Mouse (Mus musculus): ENCODE measurements around the gene U90926. TPM values are rescaled to one million over a fixed set of nuclear protein-coding genes. Genes with fewer than 3 reads are reported as not detected.

Gene U90926
- total RNA-seq (2014; fragmentation: Nextera tagmentation) (not detected in 2 replicates), total RNA-seq (2017) (not detected in 2 replicates)

DNA sequence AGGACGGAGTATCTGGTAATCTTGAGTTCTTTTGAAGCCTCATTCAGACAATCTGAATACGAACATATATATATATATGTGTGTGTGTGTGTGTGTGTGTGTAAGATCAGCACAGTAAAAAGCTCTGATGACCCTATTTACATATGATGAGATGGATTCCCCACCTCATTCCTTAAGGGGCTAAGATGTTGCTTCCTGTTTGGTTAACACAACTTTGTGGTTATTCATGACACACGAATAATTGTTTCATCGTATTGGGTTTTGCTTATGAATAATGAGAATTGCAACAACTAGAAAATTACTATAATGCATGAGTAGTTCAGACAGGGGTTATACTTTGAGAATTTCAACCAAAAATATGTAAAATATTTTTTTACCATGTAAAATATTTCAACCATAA lies at the start of gene U90926:
Gene U90926, minus strand, starts transcription at position 101 of the 400 bp plus-strand sequence.
- ATAC-seq (replicated peaks; ENCODE audit: poor library complexity, severe bottlenecking) = no peak

DNA sequence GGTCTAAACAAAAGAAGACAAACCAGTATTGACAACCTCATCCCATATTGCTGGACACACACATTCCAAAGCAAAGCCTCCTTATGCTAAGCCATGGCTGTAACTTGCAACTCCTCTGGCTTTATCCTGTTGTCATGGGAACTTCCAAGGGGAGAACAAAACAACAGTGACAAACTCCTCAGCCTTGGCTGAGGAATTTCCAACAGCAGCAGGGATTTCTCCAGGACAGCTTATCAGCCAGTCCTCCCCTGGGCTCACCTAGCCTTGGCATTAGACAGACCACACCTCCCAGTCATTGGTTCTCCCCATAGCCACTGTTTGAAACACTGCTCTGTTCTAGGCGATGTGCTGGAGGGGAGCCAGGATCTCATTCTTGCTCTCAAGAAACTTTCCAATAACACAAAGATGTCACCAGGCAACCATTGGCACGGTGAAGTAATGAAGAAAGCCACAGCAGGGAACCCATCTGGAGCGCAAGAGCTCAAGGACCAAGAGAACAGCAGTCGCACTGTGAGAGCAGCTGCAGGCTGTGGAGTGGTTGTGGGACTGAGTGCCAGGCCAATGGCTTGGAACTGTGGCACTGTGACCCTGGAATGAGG lies 48.7 kb upstream of the U90926 start:
- no peak for ATAC-seq (replicated peaks; ENCODE audit: poor library complexity, severe bottlenecking)

DNA sequence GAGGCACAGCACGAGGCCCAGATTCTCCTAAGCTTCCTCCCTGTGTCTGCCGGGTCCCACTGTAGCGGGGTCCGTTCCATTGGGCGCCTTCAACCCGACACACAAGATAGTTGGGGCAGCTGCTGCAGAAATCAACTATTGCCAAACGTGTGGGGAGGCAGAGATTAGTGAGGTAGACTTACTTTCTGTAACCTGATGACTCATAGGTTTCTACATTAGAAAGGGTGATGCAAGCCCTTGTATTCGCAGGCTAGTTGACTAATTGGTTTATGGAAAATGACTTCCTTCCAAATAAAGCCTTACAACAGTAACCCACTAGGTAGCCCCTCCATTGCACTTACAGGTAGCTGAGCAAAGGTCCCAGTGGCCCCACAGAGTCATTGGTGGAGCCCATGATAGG lies 47.4 kb upstream of the U90926 start:
- peak; percentile 80 for ATAC-seq (replicated peaks; ENCODE audit: poor library complexity, severe bottlenecking)

DNA sequence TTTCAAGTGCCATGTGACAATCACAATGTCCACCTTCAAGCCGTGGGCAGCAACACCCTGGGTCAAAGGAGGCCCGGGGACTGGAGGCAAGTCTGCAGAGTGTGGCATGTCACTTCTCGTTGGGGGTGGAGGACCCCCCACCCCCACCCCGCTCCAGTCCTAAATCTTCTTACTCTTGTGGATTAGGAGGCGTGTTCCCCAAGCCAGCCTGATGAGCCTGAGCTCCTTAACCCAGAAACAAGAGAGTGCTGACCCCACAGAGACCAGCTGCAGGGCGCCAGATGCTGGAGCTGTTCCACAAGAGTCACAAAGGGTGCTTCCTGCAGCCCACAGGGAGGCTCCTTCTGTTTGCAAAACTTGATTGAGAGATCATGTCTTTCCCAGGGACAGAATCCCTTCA lies 41.0 kb upstream of the U90926 start, which contains the start of gene Ppef2:
Gene Ppef2, minus strand, starts transcription at position 61 of the 400 bp plus-strand sequence.
- no peak for ATAC-seq (replicated peaks; ENCODE audit: poor library complexity, severe bottlenecking)

DNA sequence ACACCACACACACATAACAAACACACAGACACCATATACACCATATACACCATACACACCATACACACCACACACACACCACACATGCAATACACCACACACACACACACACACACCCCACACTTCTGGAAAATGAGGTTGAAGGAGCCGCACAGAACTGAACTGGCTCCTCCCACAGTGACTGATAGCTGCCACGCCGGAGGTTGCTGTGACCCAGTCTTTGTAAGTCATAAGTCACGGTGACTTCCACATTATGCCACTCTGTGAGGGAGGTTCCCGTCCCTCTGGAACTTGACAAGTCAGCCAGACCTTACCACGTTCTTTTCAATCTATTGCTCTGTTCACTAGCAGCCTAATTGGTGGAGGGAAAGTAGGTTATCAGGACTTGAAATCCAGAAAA lies 39.3 kb upstream of the U90926 start:
- peak; percentile 61 for ATAC-seq (replicated peaks; ENCODE audit: poor library complexity, severe bottlenecking)

DNA sequence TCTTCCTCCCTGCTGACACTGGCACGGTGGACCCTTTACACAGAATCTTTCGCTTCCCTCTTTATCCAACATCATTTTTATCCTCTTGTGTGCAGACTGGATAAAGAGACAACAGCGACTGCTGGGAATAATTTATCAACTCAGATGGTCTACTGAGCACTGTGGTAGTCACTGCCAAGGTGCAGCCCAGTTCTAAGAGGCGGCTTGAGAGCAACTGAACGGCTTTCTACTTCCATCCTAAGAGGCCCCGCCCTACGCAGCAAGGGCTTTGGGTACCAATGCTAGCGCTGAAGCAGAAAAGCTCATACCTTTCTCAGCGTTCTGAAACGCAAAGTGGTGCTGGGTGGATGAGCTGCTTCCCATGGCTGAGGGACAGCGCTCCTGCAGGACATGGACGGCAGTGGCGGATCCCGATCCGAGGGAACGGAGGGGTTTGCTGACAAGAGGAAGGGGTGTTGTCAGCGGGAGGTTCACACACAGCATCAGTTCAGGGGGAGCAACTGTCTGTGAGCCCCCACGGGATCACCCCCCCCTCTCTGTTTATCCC lies 37.7 kb upstream of the U90926 start:
- peak; percentile 33 for ATAC-seq (replicated peaks; ENCODE audit: poor library complexity, severe bottlenecking)

DNA sequence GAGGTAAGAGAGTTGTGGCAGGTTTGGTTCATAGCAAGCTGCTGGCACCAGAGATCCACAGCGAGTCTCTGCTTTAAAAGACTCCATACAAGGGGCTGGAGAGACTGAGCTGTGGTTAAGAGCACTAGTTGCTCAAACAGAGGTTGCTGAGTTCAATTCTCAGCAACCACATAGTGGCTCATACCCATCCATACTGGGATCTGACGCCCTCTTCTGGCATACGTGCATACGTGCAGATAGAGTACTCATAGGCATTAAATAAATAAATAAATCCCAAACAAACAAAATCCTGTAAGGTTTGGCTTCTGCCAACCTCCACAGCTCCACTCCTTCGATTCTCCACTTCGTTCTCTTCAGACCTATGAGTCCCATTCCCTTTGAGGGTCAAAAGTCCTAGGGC lies 36.8 kb upstream of the U90926 start:
- ATAC-seq (replicated peaks; ENCODE audit: poor library complexity, severe bottlenecking) = no peak

DNA sequence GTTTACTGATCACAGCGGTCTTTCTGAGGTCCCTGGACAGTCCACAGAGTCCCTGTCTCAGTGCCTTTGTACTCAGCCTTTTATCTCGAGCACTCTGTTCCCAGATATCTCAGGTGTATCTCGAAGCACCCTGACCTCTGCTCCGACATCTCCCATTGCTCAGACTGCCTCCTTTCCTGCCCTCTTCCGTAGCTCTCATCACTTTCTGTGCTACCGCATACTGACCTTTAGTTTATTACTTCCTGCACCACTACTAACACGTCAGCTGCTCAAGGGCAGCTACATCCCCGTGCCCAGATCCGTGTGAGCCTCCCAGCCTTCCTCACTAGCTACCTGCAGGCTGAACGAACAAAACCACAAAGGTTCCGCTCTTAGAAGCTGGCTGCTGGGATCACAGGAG lies 33.4 kb upstream of the U90926 start:
- ATAC-seq (replicated peaks; ENCODE audit: poor library complexity, severe bottlenecking) = no peak

DNA sequence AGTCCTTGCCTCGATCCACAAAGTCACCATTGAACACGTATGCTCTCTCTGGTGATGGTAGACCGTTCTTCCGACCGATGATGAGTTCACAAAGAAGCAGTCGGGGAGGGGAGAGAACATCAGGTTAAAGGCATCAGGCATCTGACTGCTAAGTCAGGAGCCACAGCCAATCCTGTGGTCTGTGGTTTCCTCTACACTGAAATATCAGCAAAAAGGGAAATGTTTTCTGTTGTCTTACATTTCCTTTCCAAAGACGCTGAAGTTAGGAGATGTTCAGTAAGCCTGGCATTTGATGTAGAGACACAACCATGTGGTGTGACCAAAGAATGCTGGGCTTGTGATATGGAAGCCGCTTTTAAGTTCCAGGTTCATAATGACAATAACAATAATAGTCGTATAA lies 30.3 kb upstream of the U90926 start:
- peak; percentile 97 for ATAC-seq (replicated peaks; ENCODE audit: poor library complexity, severe bottlenecking)

DNA sequence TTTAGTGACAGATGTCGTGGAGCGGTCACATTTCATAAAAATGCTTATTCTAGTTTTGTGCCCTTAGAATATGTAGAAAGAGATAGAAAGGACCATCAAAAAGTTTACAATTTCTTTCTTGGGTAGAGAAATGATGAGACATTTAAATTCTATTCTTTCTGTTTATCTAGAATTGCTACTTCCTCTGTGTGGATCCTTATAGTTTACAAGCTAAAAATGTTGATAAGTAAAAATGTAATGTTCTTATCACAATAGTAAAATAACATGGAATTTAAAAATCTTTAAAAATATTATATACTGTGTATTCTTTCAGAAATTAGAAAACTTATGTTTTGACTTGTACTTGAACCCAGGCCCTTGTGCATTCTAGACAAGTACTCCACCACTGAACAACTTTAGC lies 29.7 kb upstream of the U90926 start:
- no peak for ATAC-seq (replicated peaks; ENCODE audit: poor library complexity, severe bottlenecking)

DNA sequence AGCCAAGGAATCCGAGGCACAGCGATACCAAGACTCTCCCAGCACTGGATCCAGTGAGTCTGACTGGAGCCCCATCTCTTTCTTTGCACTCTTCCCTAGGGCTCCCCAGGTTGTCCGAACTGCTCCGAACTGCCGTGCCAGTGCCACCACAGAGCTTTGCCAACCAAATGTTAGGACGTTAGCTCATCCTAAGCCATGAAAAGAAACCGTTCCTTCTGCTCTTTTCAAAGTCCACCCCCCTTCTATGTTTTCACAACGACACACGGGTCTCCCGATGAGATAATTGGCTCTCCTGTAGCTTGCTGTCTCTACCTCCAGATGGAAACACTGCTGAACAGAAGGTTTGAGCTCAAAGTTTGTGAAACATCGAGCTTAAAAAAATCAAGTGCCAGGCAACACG lies 25.6 kb upstream of the U90926 start:
- ATAC-seq (replicated peaks; ENCODE audit: poor library complexity, severe bottlenecking) = no peak

DNA sequence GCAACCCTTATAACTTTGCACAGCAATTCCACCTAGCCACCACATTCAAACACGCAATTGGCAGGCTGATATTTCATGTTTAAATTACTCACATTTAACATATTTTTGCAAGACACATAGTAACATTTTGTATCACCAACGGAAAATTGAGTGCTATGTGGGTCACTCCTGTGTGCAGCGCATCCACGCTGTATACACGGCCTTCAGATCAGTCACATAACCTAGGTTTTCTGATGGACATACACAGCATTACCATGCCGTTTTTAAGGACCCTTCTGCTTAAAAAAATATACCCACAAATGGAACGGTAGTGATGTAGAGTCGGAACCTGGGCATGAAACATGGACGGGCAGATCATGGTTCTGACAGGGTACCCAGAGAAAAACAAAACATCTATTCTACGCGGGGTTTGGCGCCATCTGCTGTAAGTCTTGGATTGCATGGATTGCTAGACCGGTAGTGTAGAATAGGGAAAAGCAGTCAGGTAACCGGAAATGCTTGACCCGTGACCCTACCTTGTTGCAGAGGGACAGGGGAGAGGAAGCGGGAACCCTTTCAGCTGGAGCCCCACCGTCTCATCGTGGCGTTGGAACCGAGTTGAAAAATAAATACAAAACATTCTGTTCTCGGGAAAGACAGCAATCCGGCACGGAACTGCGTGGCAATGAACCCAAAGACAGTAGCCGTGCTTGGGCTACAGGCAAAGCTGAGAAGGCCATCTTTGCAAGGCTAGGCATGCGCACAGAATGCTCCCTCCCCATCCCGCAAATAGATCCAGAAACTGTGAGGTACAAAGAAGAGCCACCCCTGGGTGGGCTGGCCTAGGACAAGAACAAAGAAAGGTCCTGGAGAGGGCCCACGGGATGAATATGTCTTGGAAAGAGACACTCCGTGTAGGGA lies 24.4 kb upstream of the U90926 start:
- ATAC-seq (replicated peaks; ENCODE audit: poor library complexity, severe bottlenecking) = peak; percentile 49

DNA sequence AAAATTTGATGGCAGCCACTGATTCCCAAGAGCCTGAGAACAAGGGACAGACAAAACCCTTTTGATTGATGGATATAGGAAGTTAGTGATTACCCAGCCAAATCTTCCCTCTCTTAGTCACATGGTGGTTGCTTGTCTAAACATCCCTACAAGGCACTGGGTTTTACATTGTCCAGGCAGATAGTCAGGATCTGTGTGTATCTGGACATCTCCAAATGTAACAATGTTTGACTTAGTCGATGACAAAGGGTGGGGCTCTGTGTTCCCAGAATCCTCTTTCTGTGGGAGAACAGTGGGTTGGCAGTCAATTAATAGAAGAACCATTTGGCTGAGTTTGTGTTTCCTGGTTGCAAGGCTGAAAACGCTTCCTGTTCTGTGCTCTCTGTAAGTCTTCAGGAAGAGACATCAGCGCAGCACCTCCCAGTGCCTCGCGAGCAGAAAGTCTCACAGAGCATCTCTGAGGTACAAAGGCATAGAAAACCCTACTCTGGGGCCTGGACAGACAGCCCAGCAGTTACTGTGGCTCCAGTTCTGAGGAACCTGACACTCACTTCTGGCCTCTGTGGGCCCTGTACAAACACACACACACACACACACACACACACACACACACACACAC lies 19.8 kb upstream of the U90926 start:
- ATAC-seq (replicated peaks; ENCODE audit: poor library complexity, severe bottlenecking) = no peak

DNA sequence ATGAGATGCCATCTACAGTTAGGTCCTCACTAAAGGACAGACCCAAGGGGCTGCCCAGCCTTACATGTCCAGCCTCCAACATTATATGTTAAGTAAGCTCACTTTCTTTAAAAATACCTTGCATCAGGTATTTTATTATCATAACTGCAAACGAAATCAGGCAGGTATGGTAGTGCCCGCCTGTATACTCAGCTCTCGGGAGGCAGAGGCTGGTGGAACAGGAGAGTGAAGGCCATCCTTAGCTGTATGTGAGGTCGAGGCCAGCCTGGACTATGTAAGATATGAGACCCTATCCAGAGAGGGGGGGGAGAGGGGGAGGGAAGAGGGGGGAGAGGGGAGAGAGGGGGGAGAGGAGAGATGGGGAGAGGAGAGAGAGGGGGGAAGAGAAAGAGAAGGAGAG lies 18.2 kb upstream of the U90926 start:
- ATAC-seq (replicated peaks; ENCODE audit: poor library complexity, severe bottlenecking) = no peak

DNA sequence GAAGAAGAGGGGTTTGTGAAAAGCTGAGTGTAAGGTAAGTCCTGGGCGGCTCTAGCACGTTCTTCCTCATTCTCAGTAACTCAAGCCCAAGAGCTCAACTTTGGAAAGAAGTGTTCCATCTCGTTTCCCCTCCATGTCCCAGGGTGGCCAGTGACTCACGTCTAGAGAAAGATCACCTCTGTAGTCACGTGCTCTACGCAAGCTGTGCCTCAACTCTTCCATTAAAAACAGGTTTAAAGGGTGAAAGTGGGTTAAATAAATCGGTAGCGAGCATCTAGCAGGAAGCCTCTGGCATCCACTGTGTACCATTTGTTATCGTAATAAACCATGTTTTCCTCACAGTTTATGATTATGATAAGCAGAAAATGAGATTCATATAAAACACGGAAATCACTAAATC lies 16.6 kb upstream of the U90926 start:
- ATAC-seq (replicated peaks; ENCODE audit: poor library complexity, severe bottlenecking) = no peak

DNA sequence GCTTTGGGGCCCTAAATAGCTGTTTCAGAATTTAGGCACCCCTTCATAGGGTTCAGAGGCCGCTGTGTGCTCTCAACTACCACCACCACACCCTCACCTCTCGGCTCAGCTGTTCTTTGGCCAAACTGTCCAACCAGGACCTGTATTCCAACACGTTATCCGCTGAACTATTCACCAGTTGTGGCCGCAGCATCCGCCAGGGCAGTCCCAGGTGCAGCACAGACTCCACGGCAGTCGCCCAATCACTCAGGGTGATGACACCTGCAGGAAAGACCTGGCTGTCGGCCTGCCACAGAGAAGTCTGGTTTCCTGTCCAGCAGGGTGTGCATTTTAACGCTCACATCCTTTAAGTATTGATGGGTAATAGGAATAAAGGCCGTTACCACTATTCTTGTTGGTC lies 15.1 kb upstream of the U90926 start:
- ATAC-seq (replicated peaks; ENCODE audit: poor library complexity, severe bottlenecking) = no peak

DNA sequence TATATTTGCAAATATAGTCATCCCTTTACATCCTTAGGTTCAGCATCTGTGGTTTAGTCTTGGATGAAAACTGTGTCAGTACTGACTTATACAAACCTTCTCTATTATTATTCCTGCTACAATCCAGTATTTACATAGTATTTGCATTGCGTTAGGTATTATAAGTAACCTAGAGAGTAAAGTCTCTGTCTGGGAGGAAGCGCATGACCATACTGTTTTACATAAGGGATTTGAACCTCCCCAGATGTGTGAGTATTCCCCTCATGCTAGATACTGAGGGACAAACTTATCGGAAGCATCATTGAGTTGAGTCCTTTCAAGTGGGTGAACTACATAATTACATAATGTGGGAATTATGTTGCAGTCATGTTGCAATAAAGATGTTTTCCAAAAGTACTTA lies 14.3 kb upstream of the U90926 start:
- ATAC-seq (replicated peaks; ENCODE audit: poor library complexity, severe bottlenecking) = no peak

DNA sequence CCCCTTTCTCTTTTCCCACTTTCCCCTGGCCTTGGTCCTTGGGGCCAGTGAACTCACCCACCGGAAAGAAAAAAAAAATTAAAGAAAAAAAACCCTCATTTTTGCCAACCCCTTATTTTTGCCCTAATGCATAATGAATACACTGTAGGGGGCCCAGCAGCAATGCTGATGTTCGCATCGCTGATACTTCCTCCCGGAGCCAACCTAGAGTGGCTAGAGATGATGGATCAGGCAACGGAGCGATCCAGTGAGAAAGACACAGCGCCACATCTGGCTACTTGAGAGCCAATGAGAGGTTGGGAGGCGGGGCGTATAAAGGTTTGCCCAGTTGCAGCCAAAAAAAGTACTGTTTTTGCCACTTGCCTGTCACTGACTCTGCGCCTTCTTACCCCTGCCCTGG lies 13.6 kb upstream of the U90926 start:
- peak; percentile 30; the same call in 1 of the 2 replicates for ATAC-seq (replicated peaks; ENCODE audit: poor library complexity, severe bottlenecking)

DNA sequence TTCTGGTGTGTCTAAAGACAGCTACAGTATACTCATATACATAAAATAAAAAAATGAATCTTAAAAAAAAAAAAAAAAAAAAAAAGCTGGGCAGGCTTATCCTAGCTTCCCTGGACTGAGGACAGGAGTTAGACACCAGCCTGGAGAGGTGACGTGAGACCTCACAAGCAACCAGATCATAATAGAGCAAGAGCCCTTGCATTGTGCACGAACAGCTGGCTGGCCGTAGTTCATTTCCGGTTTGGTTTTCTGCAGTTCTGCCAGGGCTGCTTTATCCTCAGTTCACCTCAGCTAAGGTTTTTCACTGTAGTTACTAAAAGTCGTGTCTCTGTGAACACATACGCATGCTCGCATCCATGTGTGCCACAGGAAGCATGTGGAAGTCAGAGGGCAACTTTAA lies 12.6 kb upstream of the U90926 start:
- ATAC-seq (replicated peaks; ENCODE audit: poor library complexity, severe bottlenecking) = peak; percentile 22; the same call in 1 of the 2 replicates

DNA sequence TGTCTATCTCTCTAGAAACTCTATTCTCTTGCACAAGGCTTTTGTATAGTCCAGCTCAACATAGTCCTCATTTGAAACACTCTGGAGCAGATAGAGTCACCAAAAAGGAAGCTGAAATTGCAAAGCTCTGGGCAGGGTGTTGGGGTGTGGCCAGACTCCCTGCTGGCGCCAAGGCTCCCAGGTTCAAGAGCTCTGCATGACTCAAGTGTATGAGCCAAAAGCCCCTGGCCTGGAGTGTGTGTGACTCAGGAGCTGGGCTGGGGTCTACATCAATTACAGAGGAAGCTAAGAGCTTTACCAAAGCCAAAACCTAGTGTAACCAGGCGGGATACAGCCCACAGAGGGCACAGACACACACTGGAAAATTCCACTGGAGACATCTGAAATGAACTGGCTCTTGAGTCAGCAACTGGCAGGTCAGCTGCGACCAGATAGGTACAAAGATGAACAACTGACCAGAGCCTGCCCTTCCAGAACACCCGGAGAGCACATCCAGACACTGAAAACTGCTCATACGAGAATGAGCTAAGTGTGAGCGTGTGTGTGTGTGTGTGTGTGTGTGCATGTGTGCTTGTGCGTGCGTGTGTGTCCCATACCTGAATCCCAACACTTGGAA lies 5.2 kb upstream of the U90926 start:
- peak; percentile 55 for ATAC-seq (replicated peaks; ENCODE audit: poor library complexity, severe bottlenecking)

DNA sequence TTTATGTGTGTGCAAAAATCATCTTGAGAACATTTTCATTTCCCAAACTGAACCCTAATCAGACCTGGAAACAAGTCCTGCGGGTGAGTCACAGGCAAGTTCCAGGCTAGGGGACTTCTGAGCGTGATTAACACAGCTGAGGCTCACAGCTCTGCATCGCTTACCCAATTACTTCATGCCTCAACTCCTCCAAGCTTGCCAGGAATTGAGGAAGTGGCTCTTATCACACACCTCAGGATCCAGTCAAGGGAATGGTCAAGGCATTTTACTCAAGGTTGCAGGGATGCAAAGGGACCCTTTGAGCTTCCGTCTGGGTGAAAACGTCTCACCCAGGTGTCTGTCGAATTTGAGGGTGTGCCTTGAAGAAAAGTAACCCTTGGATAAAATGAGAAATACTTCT lies 4.6 kb upstream of the U90926 start:
- ATAC-seq (replicated peaks; ENCODE audit: poor library complexity, severe bottlenecking) = peak; percentile 88
